Mouse (Mus musculus): Measurements from ENCODE around the gene Cgnl1.

Cgnl1 gene

DNA sequence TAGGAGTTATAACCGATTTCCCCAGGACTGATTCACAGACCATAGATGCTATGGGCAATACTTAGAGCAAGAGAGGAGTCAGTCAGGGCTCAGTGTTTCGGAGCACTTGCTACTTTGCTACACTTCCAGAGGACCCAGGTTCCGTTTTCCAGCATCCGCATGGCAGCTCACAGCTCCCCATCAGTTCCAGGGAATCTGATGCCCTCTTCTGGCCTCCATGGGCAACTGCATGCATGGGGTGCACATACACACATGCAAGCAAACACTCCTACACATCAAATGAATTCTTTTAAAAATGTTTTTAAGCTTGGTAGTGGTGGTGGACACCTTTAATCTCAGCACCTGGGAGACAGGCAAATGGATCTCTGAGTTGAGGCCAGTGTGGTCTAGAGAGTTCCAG, 98.9 kb downstream of the Cgnl1 start:
- DNase-seq (ENCODE audit: low read depth): no peak

DNA sequence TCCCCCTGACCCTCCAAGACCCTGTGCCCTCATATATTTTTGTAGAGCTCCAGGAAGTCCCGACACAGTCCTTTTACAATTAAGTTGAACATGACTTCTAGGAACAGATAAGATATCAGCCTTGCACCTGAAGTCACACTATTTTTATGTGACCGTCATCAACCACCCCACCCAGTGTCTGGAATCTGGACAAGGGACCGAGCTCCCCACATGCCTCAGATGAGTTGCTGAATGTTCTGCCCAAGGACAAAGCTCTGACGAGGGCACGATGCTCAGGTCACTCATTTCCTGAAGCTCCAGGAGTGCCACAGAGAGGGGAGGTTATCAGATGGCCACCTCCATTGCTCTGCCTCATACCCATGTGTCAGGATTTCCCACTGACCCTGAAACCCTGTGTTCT, 100.7 kb downstream of the Cgnl1 start:
- DNase-seq (ENCODE audit: low read depth): no peak

GRCm38 (mm10) chr9:71667616-71668015, 103.8 kb downstream of the Cgnl1 start:
- DNase-seq (ENCODE audit: low read depth): no peak

GRCm38 (mm10) chr9:71666432-71666831, 105.0 kb downstream of the Cgnl1 start:
- no peak for DNase-seq (ENCODE audit: low read depth)

- no peak for DNase-seq (ENCODE audit: low read depth)
Measured at GRCm38 (mm10) chr9:71665493-71665892, 105.9 kb downstream of the Cgnl1 start.

GRCm38 (mm10) chr9:71664855-71665254, 106.5 kb downstream of the Cgnl1 start:
- DNase-seq (ENCODE audit: low read depth): no peak

GRCm38 (mm10) chr9:71663421-71664217, 107.8 kb downstream of the Cgnl1 start:
- DNase-seq (ENCODE audit: low read depth): no peak

GRCm38 (mm10) chr9:71660540-71660939, 110.9 kb downstream of the Cgnl1 start:
- no peak for DNase-seq (ENCODE audit: low read depth)

- DNase-seq (ENCODE audit: low read depth): no peak
Measured at GRCm38 (mm10) chr9:71659681-71660080, 111.7 kb downstream of the Cgnl1 start.

- no peak for DNase-seq (ENCODE audit: low read depth)
Measured at GRCm38 (mm10) chr9:71657199-71657598, 114.2 kb downstream of the Cgnl1 start.

DNA sequence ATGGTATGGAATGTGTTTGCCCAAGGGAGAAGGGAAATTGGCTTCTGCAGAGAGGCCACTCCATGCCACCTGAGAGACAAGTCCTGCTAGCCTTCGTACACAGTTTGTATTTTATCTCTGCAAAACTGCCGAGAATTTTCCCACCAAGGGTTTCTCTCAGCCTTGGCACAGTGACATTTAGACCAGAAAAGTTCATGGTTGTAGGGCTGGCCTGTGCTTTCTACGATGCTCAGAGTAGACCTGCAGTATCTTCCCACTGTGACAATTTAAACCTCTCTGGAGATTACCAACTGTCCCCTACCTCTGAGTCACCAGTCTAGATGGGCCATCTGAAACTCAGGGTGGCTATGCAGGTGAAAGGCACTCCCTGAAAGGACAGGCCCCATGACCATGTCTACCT, 116.5 kb downstream of the Cgnl1 start:
- DNase-seq (ENCODE audit: low read depth): no peak

DNA sequence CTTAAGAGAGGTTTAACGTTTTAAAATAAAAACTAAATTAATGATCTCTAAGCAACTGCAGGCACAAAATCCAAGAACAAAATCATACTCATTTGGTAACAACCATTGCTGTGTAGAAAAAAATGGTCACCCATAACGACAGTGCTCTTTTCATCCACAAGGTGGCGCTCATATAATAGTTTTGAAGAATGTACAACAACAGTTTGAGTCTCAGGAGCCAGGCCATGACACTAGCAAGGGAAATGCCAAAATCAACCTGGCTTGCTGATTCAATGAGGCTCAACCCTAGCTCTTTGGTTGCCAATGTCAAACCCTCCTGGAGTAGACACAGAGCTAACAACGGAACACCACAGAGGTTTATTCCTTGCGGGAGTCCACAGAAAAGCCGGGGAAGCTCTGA, 125.3 kb downstream of the Cgnl1 start:
- DNase-seq (ENCODE audit: low read depth): peak; percentile 54

- no peak for DNase-seq (ENCODE audit: low read depth)
Measured at GRCm38 (mm10) chr9:71643611-71644010, 127.8 kb downstream of the Cgnl1 start.

DNA sequence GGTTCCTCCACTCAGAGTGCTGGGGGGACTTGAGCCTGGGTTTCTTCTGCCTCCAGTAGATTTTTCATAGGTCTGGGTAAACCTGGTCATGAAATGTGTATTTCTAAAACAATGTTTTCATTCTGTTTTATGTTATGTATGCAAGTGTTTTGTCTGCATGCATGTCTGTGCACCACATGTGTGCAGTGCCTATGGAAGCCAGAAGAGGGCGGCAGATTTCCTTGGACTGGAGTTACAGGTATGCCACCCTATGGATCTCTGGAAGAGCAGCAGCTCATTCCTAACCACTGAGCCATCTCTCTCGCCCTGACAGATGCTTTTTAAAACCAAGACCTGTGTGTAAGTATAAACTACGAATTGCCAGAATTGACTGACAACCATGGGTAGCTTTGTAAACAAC, 129.1 kb downstream of the Cgnl1 start:
- no peak for DNase-seq (ENCODE audit: low read depth)

DNA sequence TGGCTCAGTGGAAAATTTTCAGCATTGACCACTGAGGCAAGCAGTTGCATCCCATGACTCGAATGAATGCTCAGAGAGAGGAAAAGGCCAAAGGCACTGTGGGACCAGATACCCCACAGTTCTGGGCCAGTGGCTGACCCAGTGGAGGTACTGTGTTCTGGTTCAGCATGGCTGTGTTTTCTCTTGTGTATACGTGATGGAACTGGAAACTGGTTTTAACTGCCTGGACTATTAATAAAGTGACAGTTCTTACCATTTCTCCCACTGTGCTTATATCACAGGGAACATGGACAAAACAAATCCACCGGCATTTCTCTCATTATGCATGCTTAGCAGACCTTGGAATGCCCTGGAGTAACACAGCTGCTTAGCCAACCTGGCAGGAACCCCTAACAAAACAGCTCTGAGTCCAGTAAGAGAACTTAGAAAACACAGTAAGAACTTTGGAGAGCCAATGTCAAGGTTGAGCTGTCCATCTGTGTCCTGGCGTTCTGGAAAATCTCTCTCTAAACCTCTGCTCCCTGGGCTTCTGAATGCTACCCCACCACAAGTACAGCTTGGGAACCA, 131.0 kb downstream of the Cgnl1 start:
- DNase-seq (ENCODE audit: low read depth): no peak

DNA sequence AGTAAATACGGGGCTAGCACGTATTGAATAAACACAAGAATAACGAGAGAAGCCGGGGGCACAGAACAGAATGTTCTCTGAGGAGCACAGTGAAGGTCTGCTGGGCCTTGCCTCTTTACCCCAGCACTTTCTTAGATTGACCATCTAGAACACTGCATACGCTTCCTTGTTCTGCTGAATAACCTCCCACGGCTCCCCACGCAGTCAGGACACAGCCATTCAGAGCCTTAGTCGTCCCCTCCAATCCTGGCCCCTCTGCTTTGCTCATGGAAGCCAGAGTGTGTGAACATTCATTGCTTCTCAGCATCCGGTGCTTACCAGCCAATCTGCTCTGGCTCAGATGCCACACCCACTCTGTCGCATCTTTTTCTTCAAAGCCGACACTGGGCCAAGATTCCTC, 133.2 kb downstream of the Cgnl1 start:
- no peak for DNase-seq (ENCODE audit: low read depth)

GRCm38 (mm10) chr9:71636854-71637253, 134.5 kb downstream of the Cgnl1 start:
- DNase-seq (ENCODE audit: low read depth): no peak

DNA sequence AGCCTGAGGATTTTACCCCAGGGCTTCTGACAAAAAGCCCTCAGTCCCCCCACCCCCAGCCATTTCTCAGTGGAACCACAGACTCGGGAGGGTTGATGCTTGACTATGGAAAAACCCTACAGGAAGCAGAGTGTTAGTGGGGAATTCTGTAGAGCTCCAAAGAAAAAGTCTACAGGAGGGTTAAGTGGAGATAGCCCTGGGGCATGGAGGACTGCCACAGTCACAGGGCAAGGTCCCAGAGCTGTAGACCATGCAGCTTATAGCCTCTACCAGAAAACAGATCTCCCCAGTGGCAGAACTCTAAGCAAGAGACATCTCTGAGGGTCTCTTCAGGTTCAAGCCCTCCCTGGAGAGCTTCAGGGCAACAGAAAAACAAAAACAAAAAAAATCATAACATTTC, 135.8 kb downstream of the Cgnl1 start:
- DNase-seq (ENCODE audit: low read depth): no peak

DNA sequence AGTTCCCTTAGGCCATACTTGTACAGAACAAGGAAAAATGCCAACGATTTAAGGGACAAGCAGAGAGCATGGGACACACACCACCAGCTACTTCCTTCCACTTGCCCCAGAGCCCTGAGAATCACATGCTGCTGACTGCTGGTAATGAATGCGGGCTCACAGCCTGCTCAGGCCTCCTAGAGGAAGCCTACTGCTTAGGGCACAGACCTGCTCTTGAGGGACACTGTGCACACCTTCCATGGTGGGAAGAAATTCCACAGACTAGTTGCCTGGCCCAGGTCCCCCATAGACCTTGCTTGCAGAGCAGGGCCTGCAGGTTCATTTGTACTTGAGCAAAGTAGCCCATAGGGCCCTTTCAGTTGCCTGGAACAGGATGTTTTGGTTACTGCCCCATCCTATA, 136.5 kb downstream of the Cgnl1 start:
- no peak for DNase-seq (ENCODE audit: low read depth)

DNA sequence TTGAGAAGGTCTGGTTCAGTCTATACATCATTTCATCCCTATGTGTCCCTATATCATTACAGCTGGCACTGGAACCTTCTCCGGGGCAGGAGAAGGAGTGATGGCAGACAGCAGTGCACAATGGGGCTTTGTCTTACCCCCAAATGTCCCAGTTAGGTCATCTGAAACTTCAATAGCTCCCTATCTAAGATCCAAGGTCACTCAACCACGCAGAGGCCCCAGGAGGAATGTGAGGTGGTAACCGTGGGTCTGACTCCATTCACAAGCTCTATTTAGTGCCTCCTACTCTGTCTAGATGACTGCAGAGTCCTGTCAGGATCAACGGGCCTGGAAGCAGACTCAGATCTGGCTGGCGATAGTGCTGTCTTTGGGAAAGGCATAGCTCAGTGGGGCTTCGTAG, 142.5 kb downstream of the Cgnl1 start:
- DNase-seq (ENCODE audit: low read depth): no peak

GRCm38 (mm10) chr9:71628286-71628685, 143.1 kb downstream of the Cgnl1 start:
- DNase-seq (ENCODE audit: low read depth): no peak

- no peak for DNase-seq (ENCODE audit: low read depth)
Measured at GRCm38 (mm10) chr9:71625961-71626360, 145.4 kb downstream of the Cgnl1 start.

- peak; percentile 66 for DNase-seq (ENCODE audit: low read depth)
Measured at GRCm38 (mm10) chr9:71624793-71625495, 146.5 kb downstream of the Cgnl1 start.
